Mouse (Mus musculus) limb, embryonic 12.5 days (tissue): ENCODE results near the gene Scrt2. TPM values are rescaled to one million over a fixed set of nuclear protein-coding genes. Genes with fewer than 3 reads are reported as not detected.
"Not testable (repeated sequence)": the region's sequence is repeated elsewhere in the genome, so short reads cannot be mapped to it uniquely, and the experiment has no call there.

Experiments
- ATAC-seq: fragments of 200-750 bp; cut with Nextera tagmentation; 2 replicates; pipeline ENCODE4 v1.8.0; 2017; ENCODE audit warnings: low read depth, moderate TSS enrichment; ENCODE audit not compliant: insufficient number of reproducible peaks, insufficient read depth, low FRiP score, low TSS enrichment
- H3K27ac ChIP-seq: fragments of 300-500 bp; sonication (generic); 2 replicates; pipeline ENCODE4 v1.5.1; 2016; ENCODE audit warnings: mild to moderate bottlenecking, moderate library complexity
- H3K27me3 ChIP-seq: fragments of 300-500 bp; sonication (generic); 2 replicates; pipeline ENCODE4 v1.6.1; 2016; ENCODE audit warnings: mild to moderate bottlenecking, moderate library complexity
- H3K36me3 ChIP-seq: fragments of 300-500 bp; sonication (generic); 2 replicates; pipeline ENCODE4 v1.6.1; 2016; ENCODE audit warnings: mild to moderate bottlenecking, moderate library complexity
- H3K4me1 ChIP-seq: fragments of 300-500 bp; sonication (generic); replicated peaks from 2 replicates; pipeline ENCODE4 v1.6.1; 2016
- H3K4me2 ChIP-seq: fragments of 300-500 bp; sonication (generic); 2 replicates; pipeline ENCODE4 v1.6.1; 2016; ENCODE audit warnings: mild to moderate bottlenecking, moderate library complexity
- H3K4me3 ChIP-seq: fragments of 300-500 bp; sonication (generic); replicated peaks from 2 replicates; pipeline ENCODE4 v1.5.1; 2016; ENCODE audit warnings: mild to moderate bottlenecking
- H3K9ac ChIP-seq: fragments of 300-500 bp; sonication (generic); replicated peaks from 2 replicates; pipeline ENCODE4 v1.6.1; 2016; ENCODE audit warnings: mild to moderate bottlenecking, moderate library complexity
- H3K9me3 ChIP-seq: fragments of 300-500 bp; sonication (generic); 2 replicates; pipeline ENCODE4 v1.6.1; 2016; ENCODE audit warnings: mild to moderate bottlenecking, moderate library complexity
- WGBS: fragments of 180-500 bp; shearing (Covaris S2); methylation state at CpG from one replicate; pipeline ENCODE4 v1.1.7; 2016; 5-methylcytosine and 5-hydroxymethylcytosine counted together
- polyA plus RNA-seq: library from polyadenylated mRNA; unstranded; fragments of >200 nt; fragmentation: Nextera tagmentation; extraction: Ambion mirVana; gene quantifications from 2 replicates; pipeline ENCODE4 v1.2.1, GENCODE M21; 2016

The Scrt2 gene
- polyA plus RNA-seq, 1 experiment from 2014 or later: not detected

- H3K4me3 ChIP-seq: no peak overlapping the region
- H3K9me3 ChIP-seq: no peaks in the 10 kb centered on the region
- H3K36me3 ChIP-seq: no peaks in the 10 kb centered on the region
- no peaks in the 10 kb centered on the region for H3K4me1 ChIP-seq
- 65% methylated on average over 22 of the region's 22 CpGs for WGBS
- ATAC-seq: no peak
- peaks cover 58% of the 10 kb centered on the region for H3K27me3 ChIP-seq
- H3K9ac ChIP-seq: no peak overlapping the region
- no peak overlapping the region for H3K4me2 ChIP-seq
- H3K27ac ChIP-seq: no peak overlapping the region
Observed at GRCm38 (mm10) chr2:152056368-152057251, 24.7 kb upstream of the Scrt2 start.

- H3K27me3 ChIP-seq: peaks cover 52% of the 10 kb centered on the region
Observed at GRCm38 (mm10) chr2:152057252-152057563, 24.1 kb upstream of the Scrt2 start.

GRCm38 (mm10) chr2:152062817-152063216 lies 18.5 kb upstream of the Scrt2 start:
- ATAC-seq, H3K36me3 ChIP-seq, H3K27ac ChIP-seq, H3K9ac ChIP-seq, H3K9me3 ChIP-seq, H3K4me1 ChIP-seq, H3K4me2 ChIP-seq, H3K4me3 ChIP-seq: not testable (repeated sequence)
- 91% methylated on average over 3 of the region's 3 CpGs for WGBS
- peaks cover 13% of the 10 kb centered on the region for H3K27me3 ChIP-seq

More at GRCm38 (mm10) chr2:152057252-152057563, 24.1 kb upstream of the Scrt2 start:
- Histone ChIP-seq H3K4me3 (no peak overlapping the region), H3K9me3 (no peaks in the 10 kb centered on the region), H3K4me1 (no peaks in the 10 kb centered on the region), H3K9ac (no peak overlapping the region), H3K4me2 (no peak overlapping the region), H3K36me3 (no peaks in the 10 kb centered on the region), H3K27ac (no peak overlapping the region)
- WGBS: 75% methylated on average over 9 of the region's 9 CpGs
- ATAC-seq: no peak

GRCm38 (mm10) chr2:152068660-152069433 lies 12.5 kb upstream of the Scrt2 start:
- Histone ChIP-seq H3K9me3 (no peaks in the 10 kb centered on the region), H3K4me2 (no peak overlapping the region), H3K4me3 (no peak overlapping the region), H3K36me3 (no peaks in the 10 kb centered on the region), H3K27me3 (peaks cover 15% of the 10 kb centered on the region), H3K9ac (no peak overlapping the region), H3K27ac (no peak overlapping the region), H3K4me1 (no peaks in the 10 kb centered on the region)
- 41% methylated on average over 11 of the region's 11 CpGs for WGBS
- ATAC-seq: no peak

- Histone ChIP-seq H3K4me3 (no peak overlapping the region), H3K9me3 (no peaks in the 10 kb centered on the region), H3K27ac (no peak overlapping the region), H3K27me3 (peaks cover 20% of the 10 kb centered on the region), H3K9ac (no peak overlapping the region), H3K36me3 (no peaks in the 10 kb centered on the region), H3K4me1 (no peaks in the 10 kb centered on the region), H3K4me2 (no peak overlapping the region)
- 61% methylated on average over 9 of the region's 9 CpGs for whole genome bisulfite sequencing
- ATAC-seq: no peak
Observed at GRCm38 (mm10) chr2:152069434-152069786, 11.9 kb upstream of the Scrt2 start.

- H3K36me3 ChIP-seq: no peaks in the 10 kb centered on the region
- no peak overlapping the region for H3K4me2 ChIP-seq
- WGBS: 70% methylated on average over 2 of the region's 2 CpGs
- ATAC-seq: no peak
- H3K9me3 ChIP-seq: no peaks in the 10 kb centered on the region
- no peak overlapping the region for H3K9ac ChIP-seq
- no peak overlapping the region for H3K4me3 ChIP-seq
- H3K4me1 ChIP-seq: no peaks in the 10 kb centered on the region
- H3K27me3 ChIP-seq: peaks cover 26% of the 10 kb centered on the region
- H3K27ac ChIP-seq: no peak overlapping the region
Observed at GRCm38 (mm10) chr2:152069941-152070340, 11.4 kb upstream of the Scrt2 start.

- Histone ChIP-seq H3K4me3 (no peak overlapping the region), H3K27me3 (peaks cover 63% of the 10 kb centered on the region), H3K4me1 (no peaks in the 10 kb centered on the region), H3K27ac (no peak overlapping the region), H3K4me2 (no peak overlapping the region), H3K9me3 (no peaks in the 10 kb centered on the region), H3K36me3 (no peaks in the 10 kb centered on the region), H3K9ac (no peak overlapping the region)
- WGBS: 88% methylated on average over 2 of the region's 2 CpGs
- ATAC-seq: no peak
Observed at GRCm38 (mm10) chr2:152074521-152074920, 6.8 kb upstream of the Scrt2 start.

GRCm38 (mm10) chr2:152075294-152075889 lies 5.9 kb upstream of the Scrt2 start:
- no peaks in the 10 kb centered on the region for H3K9me3 ChIP-seq

GRCm38 (mm10) chr2:152077337-152077736 lies 4.0 kb upstream of the Scrt2 start:
- 84% methylated on average over 3 of the region's 3 CpGs for WGBS
- H3K9me3 ChIP-seq: no peaks in the 10 kb centered on the region
- H3K27me3 ChIP-seq: peaks cover 83% of the 10 kb centered on the region
- no peak overlapping the region for H3K4me3 ChIP-seq
- no peak overlapping the region for H3K9ac ChIP-seq
- H3K4me2 ChIP-seq: no peak overlapping the region
- no peak overlapping the region for H3K27ac ChIP-seq
- H3K4me1 ChIP-seq: peaks cover 17% of the 10 kb centered on the region
- no peak for ATAC-seq
- no peaks in the 10 kb centered on the region for H3K36me3 ChIP-seq

More at GRCm38 (mm10) chr2:152075294-152075889, 5.9 kb upstream of the Scrt2 start:
- Histone ChIP-seq H3K36me3 (no peaks in the 10 kb centered on the region), H3K9ac (no peak overlapping the region), H3K27ac (no peak overlapping the region), H3K4me3 (no peak overlapping the region), H3K4me2 (no peak overlapping the region), H3K27me3 (peaks cover 65% of the 10 kb centered on the region), H3K4me1 (peaks cover under 1% of the 10 kb centered on the region)
- 44% methylated on average over 9 of the region's 9 CpGs for WGBS
- ATAC-seq: no peak

- H3K4me1 ChIP-seq: peaks cover 18% of the 10 kb centered on the region
- H3K4me3 ChIP-seq: peak overlapping the region; percentile 34
- H3K27me3 ChIP-seq: peaks cover 91% of the 10 kb centered on the region
- H3K9ac ChIP-seq: no peak overlapping the region; the same call in 1 of the 2 replicates
- 2% methylated on average over 81 of the region's 81 CpGs for WGBS
- H3K27ac ChIP-seq: no peak overlapping the region
- no peaks in the 10 kb centered on the region for H3K36me3 ChIP-seq
- ATAC-seq: peak; percentile 90
- peak overlapping the region; percentile 65 for H3K4me2 ChIP-seq
- no peaks in the 10 kb centered on the region for H3K9me3 ChIP-seq
Observed at GRCm38 (mm10) chr2:152081641-152082448, 516 bp downstream of the Scrt2 start.
